Mouse (Mus musculus) liver, embryonic 14.5 days (tissue): ENCODE results near the gene B3gat3. TPM values are rescaled to one million over a fixed set of nuclear protein-coding genes. Genes with fewer than 3 reads are reported as not detected.
"Not testable (repeated sequence)": the region's sequence is repeated elsewhere in the genome, so short reads cannot be mapped to it uniquely, and the experiment has no call there.

Source experiments
- ATAC-seq: fragments of 200-750 bp; cut with Nextera tagmentation; 2 replicates; pipeline ENCODE4 v1.8.0; 2017; ENCODE audit warnings: moderate number of reproducible peaks, mild to moderate bottlenecking, moderate library complexity; ENCODE audit not compliant: insufficient read depth
- DNase-seq, 3 experiments: peaks; one replicate each; pipeline ENCODE4 v3.0.0-alpha.2; 2012 to 2013; ENCODE audit warnings: low read depth in 3 of 3, low spot score in 3 of 3
- H3K27ac ChIP-seq: fragments of 300-500 bp; sonication (generic); 2 replicates; pipeline ENCODE4 v1.5.1; 2014; ENCODE audit warnings: moderate library complexity, mild to moderate bottlenecking, control low read depth, inconsistent platforms
- H3K27me3 ChIP-seq: fragments of 300-500 bp; sonication (generic); 2 replicates; pipeline ENCODE4 v1.6.1; 2014; ENCODE audit warnings: mild to moderate bottlenecking, low read length, moderate library complexity; ENCODE audit not compliant: control insufficient read depth, insufficient read depth
- H3K36me3 ChIP-seq: fragments of 300-500 bp; sonication (generic); replicated peaks from 2 replicates; pipeline ENCODE4 v1.6.1; 2014; ENCODE audit warnings: low read depth; ENCODE audit not compliant: control insufficient read depth, insufficient read depth
- H3K4me1 ChIP-seq, 2 experiments: fragments of 200-500 bp in 1 of 2; fragments of 300-500 bp in 1 of 2; sonication (generic) in 1 of 2; replicated peaks; 2 replicates each; pipeline ENCODE4 v1.6.1; 2012 to 2014; ENCODE audit warnings: antibody characterized with exemption in 1 of 2, inconsistent platforms in 1 of 2, low read length in 1 of 2; ENCODE audit not compliant: control insufficient read depth in 2 of 2, insufficient read depth in 2 of 2
- H3K4me2 ChIP-seq: fragments of 300-500 bp; sonication (generic); 2 replicates; pipeline ENCODE4 v1.6.1; 2014; ENCODE audit warnings: low read depth, mild to moderate bottlenecking, control low read depth, moderate library complexity
- H3K4me3 ChIP-seq, 2 experiments: fragments of 200-500 bp in 1 of 2; fragments of 300-500 bp in 1 of 2; sonication (generic) in 1 of 2; 2 replicates each; pipeline ENCODE4 v1.5.1; 2012 to 2014; ENCODE audit warnings: low read depth in 2 of 2, low read length in 2 of 2, mild to moderate bottlenecking in 2 of 2, control low read depth in 1 of 2, inconsistent platforms in 1 of 2, moderate library complexity in 1 of 2; ENCODE audit not compliant: insufficient read depth in 1 of 2
- H3K9ac ChIP-seq: fragments of 300-500 bp; sonication (generic); replicated peaks from 2 replicates; pipeline ENCODE4 v1.6.1; 2014; ENCODE audit warnings: mild to moderate bottlenecking, control low read depth, moderate library complexity
- H3K9me3 ChIP-seq: fragments of 300-500 bp; sonication (generic); 2 replicates; pipeline ENCODE4 v1.6.1; 2016; ENCODE audit warnings: low read length, mixed read lengths; ENCODE audit not compliant: control insufficient read depth
- CTCF ChIP-seq: IDR thresholded peaks from 2 replicates; pipeline ENCODE4 v1.5.1; 2016; ENCODE audit warnings: antibody characterized with exemption, low read depth, control low read depth
- EP300 ChIP-seq: IDR thresholded peaks from 2 replicates; pipeline ENCODE4 v1.6.1; 2016; ENCODE audit warnings: antibody characterized with exemption, low read depth
- WGBS: fragments of 180-500 bp; shearing (Covaris S2); extraction: QIAGEN DNeasy Blood & Tissue Kit; methylation state at CpG from one replicate; pipeline ENCODE4 v1.1.7; 2014; ENCODE audit not compliant: insufficient replicate concordance; 5-methylcytosine and 5-hydroxymethylcytosine counted together
- polyA plus RNA-seq, 2 experiments: library from polyadenylated mRNA; depleted of rRNA in 1 of 2; stranded (reverse) in 1 of 2; unstranded in 1 of 2; fragments of >200 nt; fragmentation: Nextera tagmentation in 1 of 2; extraction: Ambion mirVana in 1 of 2; gene quantifications; 2 replicates each; pipeline versions ENCODE4 v1.2.1 to v1.2.3; 2012 to 2014

The B3gat3 gene
- polyA plus RNA-seq, 2 experiments = 15.8 to 26.6 TPM

DNA sequence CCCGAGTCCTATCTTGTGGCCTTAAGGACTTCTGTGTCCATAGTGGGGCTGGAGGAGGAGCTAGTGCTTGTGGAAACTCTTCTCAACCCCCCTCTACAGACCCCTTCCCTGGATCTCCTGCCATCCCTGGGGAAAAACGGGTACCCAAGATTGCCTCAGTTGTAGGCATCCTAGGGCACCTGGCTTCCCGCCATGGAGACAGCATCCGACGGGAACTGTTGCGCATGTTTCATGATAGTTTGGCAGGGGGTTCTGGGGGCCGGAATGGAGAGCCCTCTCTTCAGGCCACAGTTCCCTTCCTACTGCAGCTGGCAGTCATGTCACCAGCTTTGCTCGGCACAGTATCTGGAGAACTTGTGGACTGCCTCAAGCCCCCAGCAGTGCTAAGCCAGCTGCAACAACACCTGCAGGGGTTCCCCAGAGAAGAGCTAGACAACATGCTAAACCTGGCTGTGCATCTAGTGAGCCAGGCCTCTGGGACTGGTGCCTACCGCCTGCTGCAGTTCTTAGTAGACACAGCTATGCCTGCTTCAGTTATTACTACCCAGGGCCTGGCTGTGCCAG, 24.7 kb upstream of the B3gat3 start:
- Histone ChIP-seq H3K4me3 (no peak overlapping the region), H3K36me3 (peaks cover 26% of the 10 kb centered on the region), H3K9me3 (no peaks in the 10 kb centered on the region), H3K27me3 (no peaks in the 10 kb centered on the region), H3K4me1 (peaks cover 8 to 24% of the 10 kb centered on the region in 2 experiments), H3K9ac (no peak overlapping the region), H3K4me2 (no peak overlapping the region), H3K27ac (no peak overlapping the region)
- 82% methylated on average over 9 of the region's 9 CpGs for WGBS
- TF ChIP-seq CTCF (no peak), EP300 (no peak)
- ATAC-seq = no peak
- DNase-seq = no peak

DNA sequence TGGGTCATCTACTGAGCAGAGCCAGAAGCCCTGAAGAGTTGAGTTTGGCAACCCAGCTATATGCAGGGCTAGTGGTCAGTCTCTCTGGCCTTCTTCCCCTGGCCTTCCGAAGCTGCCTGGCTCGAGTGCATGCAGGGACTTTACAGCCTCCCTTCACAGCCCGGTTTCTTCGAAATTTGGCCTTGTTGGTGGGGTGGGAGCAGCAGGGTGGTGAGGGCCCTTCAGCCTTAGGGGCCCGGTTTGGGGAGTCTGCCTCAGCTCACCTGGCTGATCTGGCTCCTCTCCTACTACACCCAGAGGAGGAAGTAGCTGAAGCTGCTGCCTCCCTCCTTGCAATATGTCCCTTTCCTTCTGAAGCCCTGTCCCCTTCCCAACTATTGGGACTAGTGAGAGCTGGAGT, 23.9 kb upstream of the B3gat3 start:
- WGBS = 84% methylated on average over 5 of the region's 5 CpGs
- H3K4me1 ChIP-seq = peaks cover 8 to 23% of the 10 kb centered on the region in 2 experiments

DNA sequence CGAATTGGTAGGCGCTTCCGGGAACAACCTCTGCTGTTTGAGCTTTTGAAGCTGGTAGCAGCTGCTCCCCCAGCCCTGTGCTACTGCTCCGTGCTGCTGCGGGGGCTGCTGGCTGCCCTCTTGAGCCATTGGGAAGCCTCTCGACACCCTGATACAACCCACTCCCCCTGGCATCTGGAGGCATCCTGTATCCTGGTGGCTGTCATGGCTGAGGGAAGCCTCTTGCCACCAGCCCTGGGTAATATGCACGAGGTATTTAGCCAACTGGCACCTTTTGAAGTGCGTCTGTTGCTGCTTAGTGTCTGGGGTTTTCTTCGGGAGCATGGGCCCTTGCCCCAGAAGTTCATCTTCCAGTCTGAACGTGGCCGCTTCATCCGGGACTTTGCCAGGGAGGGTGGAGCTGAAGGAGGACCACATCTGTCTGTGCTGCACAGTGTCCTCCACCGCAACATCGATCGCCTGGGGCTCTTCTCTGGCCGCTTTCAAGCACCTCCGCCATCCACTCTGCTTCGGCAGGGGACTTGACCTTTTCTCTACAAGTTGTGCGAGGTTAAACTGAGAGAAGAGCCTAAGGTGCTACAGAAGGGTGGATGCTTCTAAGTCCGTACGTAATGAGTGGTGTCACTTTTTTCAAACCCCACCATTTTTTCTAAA, 22.8 kb upstream of the B3gat3 start:
- Histone ChIP-seq H3K36me3 (peaks cover 17% of the 10 kb centered on the region), H3K4me3 (peak overlapping the region; percentile 42 to 75), H3K27ac (peak overlapping the region; percentile 49), H3K4me1 (peaks cover 8 to 23% of the 10 kb centered on the region in 2 experiments), H3K4me2 (peak overlapping the region; percentile 63), H3K9ac (peak overlapping the region; percentile 58)
- H3K27me3 ChIP-seq, DNase-seq, H3K9me3 ChIP-seq: not testable (repeated sequence)
- WGBS = 44% methylated on average over 21 of the region's 21 CpGs
- peak; percentile 36; the same call in 1 of the 2 replicates for ATAC-seq

More for the DNA sequence above, 23.9 kb upstream of the B3gat3 start:
- H3K4me2 ChIP-seq = 0 out of 2 replicates have a peak overlapping the region, but pooled peaks have one; percentile 11
- not testable (repeated sequence) for H3K27me3 ChIP-seq, H3K27ac ChIP-seq, DNase-seq, ATAC-seq, H3K4me3 ChIP-seq, H3K9ac ChIP-seq, H3K9me3 ChIP-seq
- peaks cover 19% of the 10 kb centered on the region for H3K36me3 ChIP-seq

DNA sequence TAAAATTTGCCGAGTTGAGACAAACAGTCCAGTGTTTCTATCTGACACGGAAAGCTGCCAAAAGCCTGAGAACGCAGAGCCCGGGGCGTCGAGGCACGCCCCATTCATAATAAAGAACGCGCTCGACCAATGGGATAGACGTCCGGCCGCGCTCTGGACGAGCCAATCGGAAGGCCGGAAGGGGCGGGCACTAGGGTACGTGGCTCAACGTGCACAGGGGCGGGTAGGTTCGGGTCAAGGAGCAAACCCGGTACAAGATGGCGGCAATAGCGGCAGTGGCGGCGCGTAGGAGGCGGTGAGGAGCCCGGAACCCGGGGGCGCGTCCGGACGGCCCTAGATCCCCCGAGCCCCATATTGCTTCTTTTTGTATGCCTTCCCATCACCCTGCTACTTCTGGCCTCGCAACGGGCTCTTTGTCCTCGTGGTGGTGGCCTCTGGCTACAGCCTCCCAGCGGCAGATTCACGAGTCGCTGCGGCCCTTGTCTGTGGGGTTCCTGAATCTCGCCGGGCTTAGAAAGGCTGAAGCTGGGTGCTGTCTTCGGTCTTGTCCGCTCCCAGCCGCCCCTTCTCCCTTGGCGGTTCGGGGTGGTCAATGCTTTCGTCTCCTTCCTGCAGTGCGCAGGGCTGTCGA, 22.2 kb upstream of the B3gat3 start, which contains the start of gene Ganab:
Gene Ganab (plus strand): TSS at position 207 of the 631 bp plus-strand sequence.
- no peaks in the 10 kb centered on the region for H3K27me3 ChIP-seq
- TF ChIP-seq CTCF (peak; percentile 43), EP300 (no peak; the same call in 1 of the 2 replicates)
- peak within 1 kb of the TSS; percentile 91 for H3K9ac ChIP-seq
- H3K36me3 ChIP-seq = peaks cover 21% of the 10 kb centered on the region
- H3K9me3 ChIP-seq = no peaks in the 10 kb centered on the region
- H3K4me1 ChIP-seq = peaks cover 8 to 23% of the 10 kb centered on the region in 2 experiments
- peak within 1 kb of the TSS; percentile 76 for H3K4me2 ChIP-seq
- DNase-seq = peak; percentile 94 to 96 (median 96)
- WGBS = under 1% methylated on average over 53 of the region's 53 CpGs
- ATAC-seq = peak; percentile 98
- H3K27ac ChIP-seq = peak within 1 kb of the TSS; percentile 49
- peak within 1 kb of the TSS; percentile 75 to 85 for H3K4me3 ChIP-seq

DNA sequence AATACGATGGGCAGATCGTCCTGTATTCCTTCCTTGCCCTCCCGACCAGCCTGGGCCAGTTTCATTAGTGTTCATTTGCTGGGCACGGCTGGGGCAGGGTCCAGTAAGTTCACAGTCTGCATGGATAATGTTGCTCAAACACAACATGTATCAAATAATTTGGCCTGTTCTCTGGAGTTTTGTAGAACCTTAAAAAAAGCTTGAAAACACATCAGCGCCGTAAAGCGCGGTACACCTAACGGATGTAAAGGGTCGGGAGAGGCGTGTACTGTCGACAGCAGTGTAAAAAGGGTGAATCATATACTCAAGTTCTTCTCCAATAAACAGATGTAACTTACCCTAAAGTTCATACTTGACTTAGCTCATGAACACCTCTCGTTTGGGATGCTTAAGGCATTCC, 21.6 kb upstream of the B3gat3 start:
- ATAC-seq (no peak), DNase-seq (no peak)
- Histone ChIP-seq H3K4me1 (peaks cover 8 to 23% of the 10 kb centered on the region in 2 experiments), H3K36me3 (peaks cover 27% of the 10 kb centered on the region), H3K4me2 (peak overlapping the region; percentile 76), H3K9me3 (no peaks in the 10 kb centered on the region), H3K9ac (peak overlapping the region; percentile 91), H3K27me3 (no peaks in the 10 kb centered on the region), H3K4me3 (peak overlapping the region; percentile 75 to 85), H3K27ac (peak overlapping the region; percentile 40)
- TF ChIP-seq EP300 (no peak), CTCF (no peak)
- WGBS = 2% methylated on average over 13 of the region's 13 CpGs
